Mouse (Mus musculus): ENCODE results near the gene Pfn1. TPM values are rescaled to one million over a fixed set of nuclear protein-coding genes. Genes with fewer than 3 reads are reported as not detected.

The Pfn1 gene
- total and polyA plus RNA-seq, 2 experiments from 2014 or later: 486 to 600 TPM

DNA sequence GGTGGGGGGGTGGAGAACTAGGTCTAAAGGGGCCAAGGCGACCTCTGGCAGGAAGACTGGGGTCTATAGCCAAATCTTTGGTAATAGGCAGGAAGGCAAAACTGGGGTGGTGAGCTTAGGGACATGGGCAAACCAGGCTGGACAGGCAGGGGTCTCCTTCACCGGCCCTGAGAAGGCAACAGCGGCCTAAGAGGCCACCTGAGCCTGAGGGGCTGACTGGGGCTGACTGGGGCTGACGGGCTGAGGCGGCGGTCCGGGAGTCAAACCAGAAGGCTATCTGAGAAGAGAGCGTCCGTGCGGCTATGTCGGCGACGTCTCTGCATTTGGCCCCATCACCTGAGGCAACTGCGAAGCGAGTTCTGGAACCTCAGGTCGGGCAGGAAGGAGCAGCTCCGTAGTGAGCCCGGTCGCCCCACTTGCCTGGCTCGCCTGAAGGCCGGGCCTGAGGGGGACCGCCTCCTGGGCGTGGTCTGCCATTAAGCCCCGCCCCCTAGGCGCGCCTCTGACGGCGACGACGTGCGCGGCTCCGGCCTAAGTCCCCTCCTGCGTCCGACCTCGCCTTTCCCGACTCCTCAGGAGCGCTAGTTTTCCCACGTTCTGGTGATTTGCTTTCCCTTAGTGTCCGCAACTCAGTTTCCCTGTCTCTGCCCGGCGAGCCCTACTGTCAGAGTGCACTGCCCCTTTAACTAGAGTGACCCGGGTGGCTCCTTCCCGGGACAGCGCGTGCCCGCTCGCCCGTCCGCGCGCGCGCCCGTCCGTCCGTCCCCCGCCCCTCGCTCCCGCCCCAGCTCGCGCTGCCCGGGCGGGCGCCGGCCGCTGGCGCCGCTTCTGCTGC is 45.5 kb upstream of the Pfn1 start, which contains the start of the genes Inca1 and Kif1c:
Gene Inca1, minus strand, starts transcription at position 434 of the 835 bp plus-strand sequence.
Gene Kif1c, plus strand, starts transcription at position 827 of the 835 bp plus-strand sequence.
- Histone ChIP-seq H3K4me1 (ENCODE audit: insufficient read depth, low read length) (peaks cover 9% of the 10 kb centered on the region; the same call in 1 of the 2 replicates), H3K36me3 (ENCODE audit: insufficient read depth, low read length) (peaks cover 18% of the 10 kb centered on the region), H3K4me3 (ENCODE audit: low read depth, low read length) (peak within 1 kb of the TSS; percentile 98), H3K9me3 (ENCODE audit: low read length) (no peaks in the 10 kb centered on the region), H3K27ac (ENCODE audit: low read depth, low read length) (peak within 1 kb of the TSS; percentile 75), H3K27me3 (ENCODE audit: insufficient read depth, low read length) (no peaks in the 10 kb centered on the region), H3K9ac (replicated peaks; ENCODE audit: low read length, poor library complexity, severe bottlenecking) (peak within 1 kb of the TSS; percentile 95), H3K4me2 (ENCODE audit: low read depth, low read length, poor library complexity, severe bottlenecking) (peak within 1 kb of the TSS; percentile 82)
- no peak for TF ChIP-seq CTCF (IDR thresholded peaks at IDR 0.05)
- WGBS: under 1% methylated on average over 57 of the region's 69 CpGs
- ATAC-seq (ENCODE audit: low FRiP score): peak; percentile 95
- DNase-seq (ENCODE audit: low spot score): peak; percentile 93

DNA sequence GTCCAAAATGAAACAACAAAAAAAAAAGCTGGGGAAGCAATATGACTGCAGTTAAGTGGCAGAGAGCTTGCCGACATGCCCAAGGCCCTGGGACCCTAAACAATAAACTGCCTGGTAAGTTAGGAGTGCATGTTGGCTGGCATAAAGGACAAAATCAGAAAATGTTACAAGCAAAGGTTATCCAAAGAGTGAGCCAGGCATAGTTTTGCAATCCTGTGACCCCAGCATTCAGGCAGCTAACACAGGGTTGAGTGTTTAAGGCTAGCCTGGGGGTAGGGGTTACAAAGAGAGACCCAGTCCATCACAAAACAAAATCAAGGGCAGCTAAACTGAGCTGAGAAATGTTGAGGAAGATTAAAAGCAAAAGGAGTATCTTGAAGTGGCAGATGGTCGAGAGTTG is 44.6 kb upstream of the Pfn1 start:
- no peak for ATAC-seq (ENCODE audit: low FRiP score)
- Histone ChIP-seq H3K9me3 (ENCODE audit: low read length) (no peaks in the 10 kb centered on the region), H3K4me1 (ENCODE audit: insufficient read depth, low read length) (peaks cover 9% of the 10 kb centered on the region; the same call in 1 of the 2 replicates), H3K4me2 (ENCODE audit: low read depth, low read length, poor library complexity, severe bottlenecking) (no peak overlapping the region), H3K9ac (replicated peaks; ENCODE audit: low read length, poor library complexity, severe bottlenecking) (no peak overlapping the region), H3K36me3 (ENCODE audit: insufficient read depth, low read length) (peaks cover 9% of the 10 kb centered on the region), H3K27me3 (ENCODE audit: insufficient read depth, low read length) (no peaks in the 10 kb centered on the region), H3K4me3 (ENCODE audit: low read depth, low read length) (no peak overlapping the region), H3K27ac (ENCODE audit: low read depth, low read length) (no peak overlapping the region)
- no peak for DNase-seq (ENCODE audit: low spot score)
- TF ChIP-seq CTCF (IDR thresholded peaks at IDR 0.05): no peak
- 73% methylated on average over 2 of the region's 2 CpGs for WGBS

DNA sequence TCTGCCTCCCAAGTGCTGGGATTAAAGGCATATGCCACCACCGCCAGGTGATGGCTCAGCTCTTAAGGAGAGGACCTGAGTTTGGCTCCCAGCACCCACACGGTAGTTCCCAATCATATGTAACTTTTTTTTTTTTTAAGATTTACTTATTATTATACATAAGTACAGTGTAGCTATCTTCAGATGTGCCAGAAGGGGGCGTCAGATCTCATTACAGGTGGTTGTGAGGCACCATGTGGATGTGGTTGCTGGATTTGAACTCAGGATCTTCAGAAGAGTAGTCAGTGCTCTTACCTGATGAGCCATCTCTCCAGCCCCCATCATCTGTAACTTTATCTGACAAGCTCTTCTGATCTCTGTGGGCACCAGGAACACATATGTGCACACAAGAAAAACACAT is 42.9 kb upstream of the Pfn1 start:
- H3K9ac ChIP-seq (replicated peaks; ENCODE audit: low read length, poor library complexity, severe bottlenecking): no peak overlapping the region
- H3K27ac ChIP-seq (ENCODE audit: low read depth, low read length): no peak overlapping the region
- no peak for DNase-seq (ENCODE audit: low spot score)
- no peaks in the 10 kb centered on the region for H3K36me3 ChIP-seq (ENCODE audit: insufficient read depth, low read length)
- 83% methylated on average over 3 of the region's 3 CpGs for WGBS
- TF ChIP-seq CTCF (IDR thresholded peaks at IDR 0.05): peak; percentile 14; the same call in 1 of the 2 replicates
- H3K27me3 ChIP-seq (ENCODE audit: insufficient read depth, low read length): no peaks in the 10 kb centered on the region
- ATAC-seq (ENCODE audit: low FRiP score): no peak
- no peak overlapping the region for H3K4me3 ChIP-seq (ENCODE audit: low read depth, low read length)
- no peak overlapping the region for H3K4me2 ChIP-seq (ENCODE audit: low read depth, low read length, poor library complexity, severe bottlenecking)
- peaks cover 9% of the 10 kb centered on the region; the same call in 1 of the 2 replicates for H3K4me1 ChIP-seq (ENCODE audit: insufficient read depth, low read length)
- H3K9me3 ChIP-seq (ENCODE audit: low read length): no peaks in the 10 kb centered on the region

- Histone ChIP-seq H3K9me3 (ENCODE audit: low read length) (no peaks in the 10 kb centered on the region), H3K36me3 (ENCODE audit: insufficient read depth, low read length) (no peaks in the 10 kb centered on the region), H3K4me3 (ENCODE audit: low read depth, low read length) (no peak overlapping the region), H3K27ac (ENCODE audit: low read depth, low read length) (no peak overlapping the region), H3K27me3 (ENCODE audit: insufficient read depth, low read length) (no peaks in the 10 kb centered on the region), H3K9ac (replicated peaks; ENCODE audit: low read length, poor library complexity, severe bottlenecking) (no peak overlapping the region), H3K4me1 (ENCODE audit: insufficient read depth, low read length) (peaks cover 4% of the 10 kb centered on the region; the same call in 1 of the 2 replicates), H3K4me2 (ENCODE audit: low read depth, low read length, poor library complexity, severe bottlenecking) (no peak overlapping the region)
- ATAC-seq (ENCODE audit: low FRiP score): no peak
- TF ChIP-seq CTCF (IDR thresholded peaks at IDR 0.05): no peak
- DNase-seq (ENCODE audit: low spot score): no peak
- WGBS: 71% methylated on average over 3 of the region's 3 CpGs
These were observed 39.1 kb upstream of the Pfn1 start for GRCm38 (mm10) chr11:70693504-70693903.

- DNase-seq (ENCODE audit: low spot score): no peak
- peaks cover under 1% of the 10 kb centered on the region; the same call in 1 of the 2 replicates for H3K36me3 ChIP-seq (ENCODE audit: insufficient read depth, low read length)
- ATAC-seq (ENCODE audit: low FRiP score): no peak
- H3K9ac ChIP-seq (replicated peaks; ENCODE audit: low read length, poor library complexity, severe bottlenecking): no peak overlapping the region
- no peak overlapping the region for H3K4me2 ChIP-seq (ENCODE audit: low read depth, low read length, poor library complexity, severe bottlenecking)
- WGBS: 53% methylated on average over 4 of the region's 4 CpGs
- TF ChIP-seq CTCF (IDR thresholded peaks at IDR 0.05): no peak
- H3K4me3 ChIP-seq (ENCODE audit: low read depth, low read length): no peak overlapping the region
- no peaks in the 10 kb centered on the region for H3K27me3 ChIP-seq (ENCODE audit: insufficient read depth, low read length)
- no peak overlapping the region for H3K27ac ChIP-seq (ENCODE audit: low read depth, low read length)
- no peaks in the 10 kb centered on the region for H3K9me3 ChIP-seq (ENCODE audit: low read length)
- peaks cover 14% of the 10 kb centered on the region for H3K4me1 ChIP-seq (ENCODE audit: insufficient read depth, low read length)
These were observed 35.1 kb upstream of the Pfn1 start for GRCm38 (mm10) chr11:70689578-70689977.

GRCm38 (mm10) chr11:70688372-70688771 is 33.9 kb upstream of the Pfn1 start:
- Histone ChIP-seq H3K27ac (ENCODE audit: low read depth, low read length) (peak overlapping the region; percentile 80), H3K4me2 (ENCODE audit: low read depth, low read length, poor library complexity, severe bottlenecking) (peak overlapping the region; percentile 59), H3K9me3 (ENCODE audit: low read length) (no peaks in the 10 kb centered on the region), H3K36me3 (ENCODE audit: insufficient read depth, low read length) (peaks cover 11% of the 10 kb centered on the region), H3K9ac (replicated peaks; ENCODE audit: low read length, poor library complexity, severe bottlenecking) (peak overlapping the region; percentile 89), H3K4me3 (ENCODE audit: low read depth, low read length) (peak overlapping the region; percentile 76), H3K4me1 (ENCODE audit: insufficient read depth, low read length) (peaks cover 14% of the 10 kb centered on the region), H3K27me3 (ENCODE audit: insufficient read depth, low read length) (no peaks in the 10 kb centered on the region)
- 9% methylated on average over 8 of the region's 8 CpGs for WGBS
- TF ChIP-seq CTCF (IDR thresholded peaks at IDR 0.05): no peak
- ATAC-seq (ENCODE audit: low FRiP score) (no peak), DNase-seq (ENCODE audit: low spot score) (peak; percentile 9)

Measured in midbrain, postnatal 0 days (tissue).